Mouse (Mus musculus) cerebellum, postnatal 4 days (tissue): ENCODE data around the gene Marc1.

Experiments
- DNase-seq, 2 experiments: peaks; one replicate each; pipeline ENCODE4 v3.0.0; 2022; ENCODE audit warnings: low spot score in 2 of 2, mixed read lengths in 1 of 2

Marc1 gene

GRCm38 (mm10) chr1:184822678-184823077 is 11.6 kb upstream of the Marc1 start:
- DNase-seq: peak in 1 of 2 experiments; percentile 33

- DNase-seq: no peak
Measured at GRCm38 (mm10) chr1:184817768-184818167, 6.7 kb upstream of the Marc1 start.

GRCm38 (mm10) chr1:184811716-184812250 is 670 bp upstream of the Marc1 start:
- DNase-seq: no peak

- no peak for DNase-seq
Measured at GRCm38 (mm10) chr1:184809578-184810001, 1.5 kb downstream of the Marc1 start.

- DNase-seq: no peak
Measured at GRCm38 (mm10) chr1:184808418-184809012, 2.6 kb downstream of the Marc1 start.

- DNase-seq: no peak
Measured at GRCm38 (mm10) chr1:184807627-184808417, 3.3 kb downstream of the Marc1 start.

- no peak for DNase-seq
Measured at GRCm38 (mm10) chr1:184807123-184807522, 4.0 kb downstream of the Marc1 start.

GRCm38 (mm10) chr1:184805749-184806148 is 5.4 kb downstream of the Marc1 start:
- DNase-seq: no peak

GRCm38 (mm10) chr1:184793163-184793876 is 17.8 kb downstream of the Marc1 start:
- DNase-seq: peak; percentile 35 to 37

- DNase-seq: peak in 1 of 2 experiments; percentile 37
Measured at GRCm38 (mm10) chr1:184791109-184791508, 20.0 kb downstream of the Marc1 start.

- no peak for DNase-seq
Measured at GRCm38 (mm10) chr1:184786376-184787151, 24.5 kb downstream of the Marc1 start.

GRCm38 (mm10) chr1:184783641-184784040 is 27.5 kb downstream of the Marc1 start:
- no peak for DNase-seq

- DNase-seq: no peak
Measured at GRCm38 (mm10) chr1:184782161-184782513, 29.0 kb downstream of the Marc1 start.

- DNase-seq: no peak
Measured at GRCm38 (mm10) chr1:184781286-184782160, 29.6 kb downstream of the Marc1 start.

- DNase-seq: no peak
Measured at GRCm38 (mm10) chr1:184778157-184778556, 33.0 kb downstream of the Marc1 start.

- no peak for DNase-seq
Measured at GRCm38 (mm10) chr1:184777061-184777795, 33.9 kb downstream of the Marc1 start.

GRCm38 (mm10) chr1:184775289-184775688 is 35.8 kb downstream of the Marc1 start:
- DNase-seq: no peak

GRCm38 (mm10) chr1:184771891-184772249 is 39.2 kb downstream of the Marc1 start:
- DNase-seq: no peak

GRCm38 (mm10) chr1:184771202-184771890 is 39.8 kb downstream of the Marc1 start:
- DNase-seq: peak; percentile 74 to 77
